Mouse (Mus musculus): Measurements from ENCODE around the gene Mpped1. TPM values are rescaled to one million over a fixed set of nuclear protein-coding genes. Genes with fewer than 3 reads are reported as not detected.

Gene Mpped1
- polyA plus RNA-seq, 1 experiment from 2014 or later, result 1.8 TPM

DNA sequence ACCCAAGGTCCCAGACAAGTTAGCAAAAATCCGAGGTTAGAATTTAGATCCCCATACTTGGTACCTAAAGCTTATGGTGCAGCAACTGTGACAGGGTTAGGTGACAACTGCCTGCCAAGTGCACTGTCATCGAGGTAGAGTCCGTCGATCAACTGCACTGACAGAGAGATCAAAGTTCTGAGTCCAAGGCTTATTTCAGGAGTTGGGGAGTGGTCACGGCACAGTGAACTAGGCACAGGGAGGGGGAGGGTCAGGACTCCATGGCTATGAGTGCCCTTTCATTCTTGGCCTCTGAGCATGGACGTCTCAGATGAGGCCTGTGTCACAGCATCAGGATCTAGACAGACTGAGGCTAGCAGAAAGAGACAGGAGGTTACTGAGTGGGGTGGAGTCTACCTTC lies 1.8 kb upstream of the Mpped1 start:
- 67% methylated on average over 6 of the region's 6 CpGs for WGBS
- H3K27me3 ChIP-seq (ENCODE audit: control insufficient read depth, insufficient read depth, low read length), result peaks cover 31% of the 10 kb centered on the region

DNA sequence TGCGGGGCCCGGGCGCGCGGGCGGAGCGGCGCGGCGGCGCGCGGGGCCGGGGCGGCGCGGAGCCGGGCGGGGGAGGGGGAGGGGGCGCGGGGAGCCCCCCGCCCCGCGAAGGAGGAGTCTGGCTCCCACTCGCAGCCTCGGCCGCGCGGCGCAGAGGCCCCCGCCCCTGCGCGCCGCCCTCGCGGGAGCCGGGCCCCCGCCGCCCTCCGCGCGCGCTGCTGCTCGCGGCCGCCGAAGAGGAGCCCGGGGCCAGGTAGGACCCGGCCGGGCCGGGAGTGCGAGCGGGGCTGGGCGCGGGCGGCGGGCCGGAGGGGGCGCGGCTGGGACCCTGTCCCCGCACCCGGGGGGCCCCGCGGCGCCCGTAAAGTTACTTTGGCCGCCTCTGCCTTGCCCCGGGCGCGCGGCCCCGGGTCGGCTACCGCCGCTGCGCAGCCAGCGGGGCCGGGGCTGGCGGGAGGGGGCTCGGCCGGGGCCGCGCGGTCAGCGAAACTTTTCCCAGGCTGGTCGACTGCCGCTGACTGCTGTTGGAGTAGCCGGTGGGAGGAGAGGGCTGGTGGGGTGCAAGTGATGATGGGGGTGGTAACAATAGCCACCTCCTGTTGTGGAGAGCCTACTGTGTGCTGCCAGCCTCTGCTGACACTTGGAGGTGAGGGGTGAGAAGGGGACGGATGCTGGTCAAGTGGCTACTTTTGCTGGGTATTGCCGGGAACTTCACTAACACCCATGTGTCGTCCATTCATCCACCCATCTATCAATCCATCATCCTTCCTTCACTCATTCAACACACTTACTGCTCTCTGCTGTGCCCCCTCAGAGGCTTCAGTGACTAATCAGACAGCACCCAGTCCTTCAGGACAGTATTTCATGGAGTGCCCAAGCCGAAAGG lies 831 bp downstream of the Mpped1 start:
- no peaks in the 10 kb centered on the region for H3K9me3 ChIP-seq (ENCODE audit: control insufficient read depth, low read depth, low read length)
- peak overlapping the region; percentile 38 for H3K4me3 ChIP-seq (ENCODE audit: low read depth, low read length)
- H3K9ac ChIP-seq (replicated peaks; ENCODE audit: low read depth, low read length), result 0 out of 2 replicates have a peak overlapping the region, but pooled peaks have one; percentile 18
- 2% methylated on average over 40 of the region's 92 CpGs for WGBS
- H3K27me3 ChIP-seq (ENCODE audit: control insufficient read depth, insufficient read depth, low read length), result peaks cover 31% of the 10 kb centered on the region
- H3K27ac ChIP-seq (ENCODE audit: low read length), result no peak overlapping the region
- H3K4me1 ChIP-seq (ENCODE audit: control insufficient read depth, insufficient read depth, low read length), result no peaks in the 10 kb centered on the region
- peak overlapping the region; percentile 88 for H3K4me2 ChIP-seq (replicated peaks; ENCODE audit: low read depth, low read length)
- no peak for ATAC-seq (ENCODE audit: insufficient number of reproducible peaks, insufficient read depth, low FRiP score, low read depth)
- H3K36me3 ChIP-seq (ENCODE audit: control insufficient read depth, insufficient read depth, low read length), result no peaks in the 10 kb centered on the region

More for the DNA sequence above, 1.8 kb upstream of the Mpped1 start:
- Histone ChIP-seq H3K4me2 (replicated peaks; ENCODE audit: low read depth, low read length) (no peak overlapping the region), H3K9me3 (ENCODE audit: control insufficient read depth, low read depth, low read length) (no peaks in the 10 kb centered on the region), H3K9ac (replicated peaks; ENCODE audit: low read depth, low read length) (no peak overlapping the region), H3K4me1 (ENCODE audit: control insufficient read depth, insufficient read depth, low read length) (no peaks in the 10 kb centered on the region), H3K36me3 (ENCODE audit: control insufficient read depth, insufficient read depth, low read length) (no peaks in the 10 kb centered on the region), H3K27ac (ENCODE audit: low read length) (no peak overlapping the region), H3K4me3 (ENCODE audit: low read depth, low read length) (no peak overlapping the region)
- ATAC-seq (ENCODE audit: insufficient number of reproducible peaks, insufficient read depth, low FRiP score, low read depth), result no peak

DNA sequence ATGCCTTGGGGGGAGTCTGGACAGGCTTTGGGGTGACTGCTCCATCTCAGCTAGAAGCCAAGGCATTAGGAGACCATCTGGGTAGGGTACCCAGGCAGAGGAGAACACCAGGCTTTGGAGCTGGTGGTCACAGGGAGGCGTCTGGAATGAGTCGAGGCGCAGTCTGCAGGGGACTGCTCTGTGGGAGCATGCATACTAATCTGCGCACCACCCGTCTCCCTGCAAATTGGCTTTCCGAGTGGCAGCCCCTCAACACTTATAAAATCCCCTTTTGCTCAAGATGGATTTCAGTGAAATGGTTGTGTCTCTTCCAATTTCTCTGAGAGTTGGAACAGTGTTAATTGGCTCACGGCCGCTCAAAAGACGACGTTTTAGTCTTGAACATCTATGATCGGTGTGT lies 2.0 kb downstream of the Mpped1 start:
- no peak overlapping the region for H3K9ac ChIP-seq (replicated peaks; ENCODE audit: low read depth, low read length)
- WGBS, result 83% methylated on average over 11 of the region's 11 CpGs
- no peaks in the 10 kb centered on the region for H3K9me3 ChIP-seq (ENCODE audit: control insufficient read depth, low read depth, low read length)
- H3K27ac ChIP-seq (ENCODE audit: low read length), result no peak overlapping the region
- no peak for ATAC-seq (ENCODE audit: insufficient number of reproducible peaks, insufficient read depth, low FRiP score, low read depth)
- no peaks in the 10 kb centered on the region for H3K36me3 ChIP-seq (ENCODE audit: control insufficient read depth, insufficient read depth, low read length)
- no peaks in the 10 kb centered on the region for H3K4me1 ChIP-seq (ENCODE audit: control insufficient read depth, insufficient read depth, low read length)
- H3K4me3 ChIP-seq (ENCODE audit: low read depth, low read length), result no peak overlapping the region
- no peak overlapping the region for H3K4me2 ChIP-seq (replicated peaks; ENCODE audit: low read depth, low read length)
- peaks cover 31% of the 10 kb centered on the region for H3K27me3 ChIP-seq (ENCODE audit: control insufficient read depth, insufficient read depth, low read length)

DNA sequence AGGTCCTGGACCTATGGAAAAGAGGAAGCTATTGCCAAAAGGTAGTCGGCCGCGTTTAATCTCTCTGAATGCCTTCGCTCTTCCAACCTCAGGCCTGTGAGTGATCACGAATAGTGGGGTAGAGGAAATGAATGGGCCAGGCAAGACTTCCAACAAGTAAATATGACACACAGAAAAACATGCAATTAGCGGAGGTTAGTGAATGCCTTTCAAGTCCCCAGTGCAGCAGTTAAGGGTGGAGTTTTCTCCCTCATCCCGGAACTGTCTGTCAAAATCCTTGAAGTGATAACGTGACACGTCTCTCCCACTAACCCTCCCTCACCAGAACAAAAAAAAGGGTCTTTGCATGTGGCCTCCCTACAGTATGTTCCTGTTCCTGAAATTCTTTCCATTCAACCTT lies 3.0 kb downstream of the Mpped1 start:
- no peak overlapping the region for H3K4me2 ChIP-seq (replicated peaks; ENCODE audit: low read depth, low read length)
- ATAC-seq (ENCODE audit: insufficient number of reproducible peaks, insufficient read depth, low FRiP score, low read depth), result no peak
- no peaks in the 10 kb centered on the region for H3K4me1 ChIP-seq (ENCODE audit: control insufficient read depth, insufficient read depth, low read length)
- H3K36me3 ChIP-seq (ENCODE audit: control insufficient read depth, insufficient read depth, low read length), result no peaks in the 10 kb centered on the region
- H3K27ac ChIP-seq (ENCODE audit: low read length), result no peak overlapping the region
- H3K4me3 ChIP-seq (ENCODE audit: low read depth, low read length), result no peak overlapping the region
- no peak overlapping the region for H3K9ac ChIP-seq (replicated peaks; ENCODE audit: low read depth, low read length)
- peaks cover 31% of the 10 kb centered on the region for H3K27me3 ChIP-seq (ENCODE audit: control insufficient read depth, insufficient read depth, low read length)
- H3K9me3 ChIP-seq (ENCODE audit: control insufficient read depth, low read depth, low read length), result no peaks in the 10 kb centered on the region
- WGBS, result 62% methylated on average over 9 of the region's 9 CpGs

DNA sequence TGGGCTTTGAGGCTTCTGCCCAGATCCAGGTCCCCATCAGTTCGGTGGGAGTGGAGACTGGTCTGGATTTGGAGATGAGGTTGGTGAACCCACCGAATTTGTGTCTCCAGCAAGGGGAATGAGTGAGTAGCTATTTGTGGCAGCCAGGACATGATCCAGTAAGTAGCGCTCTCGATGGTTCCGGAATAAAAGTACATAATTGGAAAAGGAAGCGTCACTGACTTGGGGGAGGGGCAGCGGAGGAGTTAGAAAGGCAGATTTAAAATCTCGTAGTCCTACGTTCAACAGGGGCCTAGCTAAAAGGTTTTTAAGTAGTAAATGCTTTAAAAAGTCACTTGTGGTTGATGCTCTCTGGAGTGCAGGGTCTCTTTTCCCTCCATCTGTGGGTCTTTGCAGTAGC lies 5.5 kb downstream of the Mpped1 start:
- H3K27ac ChIP-seq (ENCODE audit: low read length), result no peak overlapping the region
- no peaks in the 10 kb centered on the region for H3K36me3 ChIP-seq (ENCODE audit: control insufficient read depth, insufficient read depth, low read length)
- no peak overlapping the region for H3K4me3 ChIP-seq (ENCODE audit: low read depth, low read length)
- H3K27me3 ChIP-seq (ENCODE audit: control insufficient read depth, insufficient read depth, low read length), result peaks cover 22% of the 10 kb centered on the region
- ATAC-seq (ENCODE audit: insufficient number of reproducible peaks, insufficient read depth, low FRiP score, low read depth), result no peak
- no peak overlapping the region for H3K4me2 ChIP-seq (replicated peaks; ENCODE audit: low read depth, low read length)
- no peak overlapping the region for H3K9ac ChIP-seq (replicated peaks; ENCODE audit: low read depth, low read length)
- no peaks in the 10 kb centered on the region for H3K9me3 ChIP-seq (ENCODE audit: control insufficient read depth, low read depth, low read length)
- H3K4me1 ChIP-seq (ENCODE audit: control insufficient read depth, insufficient read depth, low read length), result no peaks in the 10 kb centered on the region
- WGBS, result 71% methylated on average over 9 of the region's 9 CpGs

DNA sequence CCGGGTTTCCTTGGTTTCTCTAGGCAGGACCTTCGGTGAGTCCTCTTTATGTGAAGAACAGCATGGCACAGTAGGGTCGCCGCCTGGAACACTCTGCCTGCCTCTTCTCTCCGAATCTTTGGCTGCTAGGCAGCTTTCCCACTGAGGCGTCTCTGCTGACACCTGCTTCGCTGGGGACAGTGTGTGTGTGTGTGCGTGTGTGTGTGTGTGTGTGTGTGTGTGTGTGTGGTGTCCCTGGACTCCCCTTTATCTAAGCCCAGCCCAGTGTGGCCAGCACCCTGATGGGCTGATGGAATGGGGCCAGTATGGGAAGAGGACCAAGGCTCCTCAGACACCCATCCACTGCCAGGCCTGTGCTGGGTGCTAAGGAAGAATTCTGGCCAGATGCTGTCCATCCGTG lies 9.8 kb downstream of the Mpped1 start:
- Histone ChIP-seq H3K27me3 (ENCODE audit: control insufficient read depth, insufficient read depth, low read length) (no peaks in the 10 kb centered on the region; the same call in 1 of the 2 replicates), H3K4me3 (ENCODE audit: low read depth, low read length) (no peak overlapping the region), H3K36me3 (ENCODE audit: control insufficient read depth, insufficient read depth, low read length) (no peaks in the 10 kb centered on the region), H3K4me2 (replicated peaks; ENCODE audit: low read depth, low read length) (no peak overlapping the region), H3K4me1 (ENCODE audit: control insufficient read depth, insufficient read depth, low read length) (no peaks in the 10 kb centered on the region), H3K9ac (replicated peaks; ENCODE audit: low read depth, low read length) (no peak overlapping the region), H3K9me3 (ENCODE audit: control insufficient read depth, low read depth, low read length) (no peaks in the 10 kb centered on the region), H3K27ac (ENCODE audit: low read length) (no peak overlapping the region)
- no peak for ATAC-seq (ENCODE audit: insufficient number of reproducible peaks, insufficient read depth, low FRiP score, low read depth)
- WGBS, result 70% methylated on average over 9 of the region's 9 CpGs

DNA sequence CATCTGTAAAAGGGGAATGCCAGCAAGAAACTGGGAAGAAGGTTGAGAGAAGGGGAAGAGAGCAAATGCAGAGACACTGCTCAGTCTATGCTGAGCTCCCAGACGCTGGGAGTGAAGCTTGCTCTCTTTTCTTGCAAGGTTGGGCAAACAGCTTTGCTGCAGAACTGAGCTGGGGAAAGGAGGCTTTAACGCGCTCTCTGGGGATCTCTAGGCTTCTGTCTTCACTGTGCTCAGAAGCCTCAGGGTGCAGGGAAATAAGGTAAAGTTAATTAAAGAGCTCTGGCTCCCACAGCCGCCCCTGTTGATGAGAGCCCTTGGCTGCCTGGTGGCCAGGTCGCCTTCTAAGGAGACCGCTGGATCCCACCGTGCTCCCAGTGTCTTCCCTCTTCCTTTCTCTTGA lies 17.7 kb downstream of the Mpped1 start:
- Histone ChIP-seq H3K9me3 (ENCODE audit: control insufficient read depth, low read depth, low read length) (no peaks in the 10 kb centered on the region), H3K27ac (ENCODE audit: low read length) (no peak overlapping the region), H3K4me1 (ENCODE audit: control insufficient read depth, insufficient read depth, low read length) (no peaks in the 10 kb centered on the region), H3K4me3 (ENCODE audit: low read depth, low read length) (no peak overlapping the region), H3K36me3 (ENCODE audit: control insufficient read depth, insufficient read depth, low read length) (no peaks in the 10 kb centered on the region), H3K27me3 (ENCODE audit: control insufficient read depth, insufficient read depth, low read length) (no peaks in the 10 kb centered on the region; the same call in 1 of the 2 replicates), H3K9ac (replicated peaks; ENCODE audit: low read depth, low read length) (no peak overlapping the region), H3K4me2 (replicated peaks; ENCODE audit: low read depth, low read length) (no peak overlapping the region)
- ATAC-seq (ENCODE audit: insufficient number of reproducible peaks, insufficient read depth, low FRiP score, low read depth), result no peak
- 77% methylated on average over 7 of the region's 7 CpGs for whole genome bisulfite sequencing

DNA sequence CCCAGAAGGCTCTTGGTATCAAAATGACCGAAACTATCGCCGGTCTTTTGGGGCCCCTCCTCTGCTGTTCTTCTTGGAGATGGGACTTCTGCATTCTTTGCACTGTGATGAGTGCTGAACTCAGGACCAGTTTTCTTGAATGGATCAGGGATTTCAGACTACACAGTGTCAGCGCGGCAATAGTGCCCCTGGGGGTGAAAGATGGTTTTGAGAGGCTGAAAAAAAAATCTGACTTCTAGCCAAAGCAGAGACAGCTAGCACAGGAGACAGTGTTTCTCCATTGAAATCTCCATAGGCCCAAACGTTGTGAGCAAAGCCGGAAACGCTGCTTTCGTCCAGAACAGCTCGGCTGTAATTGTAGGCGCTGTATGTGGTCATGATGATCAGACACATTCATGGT lies 19.7 kb downstream of the Mpped1 start:
- Histone ChIP-seq H3K27ac (ENCODE audit: low read length) (no peak overlapping the region), H3K36me3 (ENCODE audit: control insufficient read depth, insufficient read depth, low read length) (no peaks in the 10 kb centered on the region), H3K4me2 (replicated peaks; ENCODE audit: low read depth, low read length) (no peak overlapping the region), H3K4me3 (ENCODE audit: low read depth, low read length) (no peak overlapping the region), H3K27me3 (ENCODE audit: control insufficient read depth, insufficient read depth, low read length) (no peaks in the 10 kb centered on the region), H3K9me3 (ENCODE audit: control insufficient read depth, low read depth, low read length) (no peaks in the 10 kb centered on the region), H3K4me1 (ENCODE audit: control insufficient read depth, insufficient read depth, low read length) (no peaks in the 10 kb centered on the region), H3K9ac (replicated peaks; ENCODE audit: low read depth, low read length) (no peak overlapping the region)
- 81% methylated on average over 11 of the region's 11 CpGs for WGBS
- ATAC-seq (ENCODE audit: insufficient number of reproducible peaks, insufficient read depth, low FRiP score, low read depth), result no peak

DNA sequence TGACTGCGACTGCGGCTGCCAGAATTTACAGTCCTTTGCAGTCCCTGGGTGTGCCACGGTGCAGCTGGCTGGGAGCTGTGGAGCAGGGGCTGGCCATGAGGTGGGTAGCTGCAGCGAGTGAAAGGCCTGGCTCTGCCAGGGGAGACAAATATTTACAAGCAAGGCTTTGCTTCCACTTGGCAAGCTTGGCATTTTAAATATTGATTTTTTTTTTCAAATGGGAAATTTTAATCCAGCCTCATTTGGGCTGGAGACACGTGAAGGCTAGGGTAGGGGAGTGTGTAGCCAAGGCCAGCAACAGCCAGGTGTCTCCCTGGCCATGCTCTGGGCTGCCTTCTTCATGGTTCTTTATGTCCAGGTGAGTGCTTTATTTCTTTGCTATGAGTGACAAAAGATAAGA lies 21.7 kb downstream of the Mpped1 start:
- Histone ChIP-seq H3K9me3 (ENCODE audit: control insufficient read depth, low read depth, low read length) (no peaks in the 10 kb centered on the region), H3K36me3 (ENCODE audit: control insufficient read depth, insufficient read depth, low read length) (no peaks in the 10 kb centered on the region), H3K4me2 (replicated peaks; ENCODE audit: low read depth, low read length) (no peak overlapping the region), H3K4me3 (ENCODE audit: low read depth, low read length) (no peak overlapping the region), H3K4me1 (ENCODE audit: control insufficient read depth, insufficient read depth, low read length) (no peaks in the 10 kb centered on the region), H3K27ac (ENCODE audit: low read length) (no peak overlapping the region), H3K9ac (replicated peaks; ENCODE audit: low read depth, low read length) (no peak overlapping the region), H3K27me3 (ENCODE audit: control insufficient read depth, insufficient read depth, low read length) (no peaks in the 10 kb centered on the region)
- no peak for ATAC-seq (ENCODE audit: insufficient number of reproducible peaks, insufficient read depth, low FRiP score, low read depth)
- 62% methylated on average over 5 of the region's 5 CpGs for WGBS

Data from stomach, embryonic 14.5 days (tissue).